Comparison of ENCODE assay signal across 10 mouse cellular contexts in the genomic region with DNA sequence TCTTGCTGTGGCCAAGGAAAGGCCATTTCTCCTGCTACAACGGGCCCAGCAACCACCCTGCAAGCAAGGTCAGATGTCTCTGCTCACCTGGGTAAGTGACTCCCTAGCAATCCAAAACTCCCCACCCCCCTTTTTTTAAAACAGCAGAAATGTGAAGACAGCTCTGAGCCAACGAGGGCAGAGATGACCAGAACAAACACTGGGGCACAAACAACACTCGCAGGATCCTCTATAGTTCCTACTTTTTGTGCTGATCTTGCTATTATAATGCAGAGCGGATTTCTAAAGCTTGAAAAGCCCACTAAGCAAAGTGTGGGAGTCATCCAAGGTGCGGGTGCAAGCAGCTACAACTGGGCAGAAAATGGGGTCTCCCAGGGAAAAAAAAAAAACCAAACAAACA. TPM values are rescaled to one million over a fixed set of nuclear protein-coding genes. Genes with fewer than 3 reads are reported as not detected.
DNase-seq lines count a peak whose midpoint lies in the region; ATAC-seq and TF ChIP-seq lines count a peak whose summit lies in the region.
"Had no signal": no experiment of that assay in that cellular context is flagged by ENCODE, and none has a peak within 500 bp of the region (broad histone marks: within the 10 kb centered on the region; RNA-seq: fewer than 3 reads in every experiment).

No protein-coding gene starts in this region.

- 0 out of 2 replicates have a peak, but pooled peaks cover 2% of the 10 kb centered on the region for H3K4me1 ChIP-seq in neural tube, embryonic 11.5 days (ENCODE audit: control insufficient read depth, insufficient read depth, low read length)
- peaks cover 83% of the 10 kb centered on the region for H3K4me1 ChIP-seq in liver, embryonic 11.5 days (replicated peaks; ENCODE audit: control insufficient read depth, insufficient read depth, low read length)
- peaks cover 16% of the 10 kb centered on the region for H3K4me1 ChIP-seq in stomach, embryonic 16.5 days (ENCODE audit: control insufficient read depth, insufficient read depth, low read length)

- peak overlapping the region; percentile 94; the same call in 1 of the 2 replicates for H3K9ac ChIP-seq in neural tube, embryonic 11.5 days (ENCODE audit: low read length)
- peak overlapping the region; percentile 97 for H3K9ac ChIP-seq in liver, embryonic 11.5 days (ENCODE audit: low read depth, low read length)
- H3K9ac ChIP-seq in stomach, embryonic 16.5 days (ENCODE audit: low read length), result peak overlapping the region; percentile 96

- H3K27me3 ChIP-seq in neural tube, embryonic 11.5 days (ENCODE audit: control insufficient read depth, insufficient read depth, low read length), result no peaks in the 10 kb centered on the region
- no peaks in the 10 kb centered on the region for H3K27me3 ChIP-seq in liver, embryonic 11.5 days (replicated peaks; ENCODE audit: control insufficient read depth, insufficient read depth, low read length)
- no peaks in the 10 kb centered on the region for H3K27me3 ChIP-seq in stomach, embryonic 16.5 days (ENCODE audit: control insufficient read depth, insufficient read depth, low read length)

- intact Hi-C loops in gastrocnemius, adult 2 months (cut with DNase I), result no loop called here

- no peak for TF ChIP-seq CTCF in gastrocnemius, adult 2 months (IDR thresholded peaks at IDR 0.05)

- no peak for ATAC-seq in neural tube, embryonic 11.5 days (ENCODE audit: insufficient read depth, low FRiP score, low TSS enrichment)
- ATAC-seq in liver, embryonic 11.5 days (replicated peaks; ENCODE audit: low FRiP score), result no peak
- ATAC-seq in stomach, embryonic 16.5 days (ENCODE audit: insufficient read depth, low FRiP score), result no peak

- DNase-seq in gastrocnemius, adult 2 months, result no peak
- no peak for DNase-seq in gastrocnemius, adult 8-10 months (ENCODE audit: low spot score in 2 of 2)
- DNase-seq in neural tube, embryonic 11.5 days (ENCODE audit: low spot score), result no peak
- no peak for DNase-seq in neural tube, embryonic 10.5 days (ENCODE audit: extremely low spot score, low spot score)
- no peak for DNase-seq in liver, embryonic 11.5 days (ENCODE audit: low spot score)
- no peak for DNase-seq in testis, postnatal 10 days (ENCODE audit: low spot score)
- DNase-seq in embryo, embryonic 10 days (ENCODE audit: low spot score), result no peak
- DNase-seq: adrenal gland, postnatal 36 days had no signal

- peak overlapping the region; percentile 84 for H3K4me2 ChIP-seq in neural tube, embryonic 11.5 days (ENCODE audit: low read depth)
- H3K4me2 ChIP-seq in liver, embryonic 11.5 days, result peak overlapping the region; percentile 97
- H3K4me2 ChIP-seq in stomach, embryonic 16.5 days (ENCODE audit: low read depth, low read length), result peak overlapping the region; percentile 94

- H3K4me3 ChIP-seq in gastrocnemius, adult 2 months, result peak overlapping the region; percentile 93
- H3K4me3 ChIP-seq in neural tube, embryonic 11.5 days (ENCODE audit: low read depth, low read length), result no peak overlapping the region
- peak overlapping the region; percentile 67 for H3K4me3 ChIP-seq in liver, embryonic 11.5 days (ENCODE audit: low read depth, low read length)
- peak overlapping the region; percentile 79 for H3K4me3 ChIP-seq in stomach, embryonic 16.5 days (replicated peaks; ENCODE audit: low read length)

- peak overlapping the region; percentile 99 for H3K27ac ChIP-seq in gastrocnemius, adult 2 months
- no peak overlapping the region for H3K27ac ChIP-seq in neural tube, embryonic 11.5 days (ENCODE audit: low read depth, low read length)
- H3K27ac ChIP-seq in liver, embryonic 11.5 days (ENCODE audit: low read depth, low read length), result peak overlapping the region; percentile 93
- H3K27ac ChIP-seq in stomach, embryonic 16.5 days (ENCODE audit: low read length), result peak overlapping the region; percentile 81; the same call in 1 of the 2 replicates

- no peaks in the 10 kb centered on the region for H3K36me3 ChIP-seq in neural tube, embryonic 11.5 days (ENCODE audit: control insufficient read depth, insufficient read depth, low read length)
- no peaks in the 10 kb centered on the region for H3K36me3 ChIP-seq in liver, embryonic 11.5 days (ENCODE audit: control insufficient read depth, insufficient read depth, low read length)
- H3K36me3 ChIP-seq in stomach, embryonic 16.5 days (ENCODE audit: control insufficient read depth, insufficient read depth, low read length), result no peaks in the 10 kb centered on the region

- 60% methylated on average over 5 of the region's 5 CpGs for WGBS in neural tube, embryonic 11.5 days
- WGBS in liver, embryonic 11.5 days, result 51% methylated on average over 5 of the region's 5 CpGs
- 60% methylated on average over 5 of the region's 5 CpGs for WGBS in stomach, embryonic 16.5 days

- H3K9me3 ChIP-seq in neural tube, embryonic 11.5 days (ENCODE audit: control insufficient read depth, low read length), result no peaks in the 10 kb centered on the region
- H3K9me3 ChIP-seq in liver, embryonic 11.5 days (ENCODE audit: control insufficient read depth, low read length), result no peaks in the 10 kb centered on the region
- H3K9me3 ChIP-seq in stomach, embryonic 16.5 days (replicated peaks; ENCODE audit: control insufficient read depth, low read length), result no peaks in the 10 kb centered on the region

RNA-seq across cellular contexts. Expression of a gene that starts 6.4 kb away (rescaled TPM):
- total RNA-seq in gastrocnemius, adult 2 months (2021), result 10 to 100 TPM; 26.5 to 41.2 TPM
- total RNA-seq in gastrocnemius, adult 8-10 months (2022), result 10 to 100 TPM; 20.9 to 28.6 (median 25.4) TPM
- 2.4 TPM in 2 replicates for polyA plus RNA-seq in neural tube, embryonic 11.5 days (2014; fragmentation: Nextera tagmentation; extraction: Ambion mirVana)
- 13.4 and 15.1 TPM in 2 replicates for polyA plus RNA-seq in liver, embryonic 11.5 days (2014; fragmentation: Nextera tagmentation; extraction: Ambion mirVana)
- 3.1 and 4.2 TPM in 2 replicates for polyA plus RNA-seq in stomach, embryonic 16.5 days (2015; fragmentation: Nextera tagmentation; extraction: Ambion mirVana)

RNA-seq across cellular contexts. Expression of a gene that starts 18.7 kb away (rescaled TPM):
- not detected for total RNA-seq in gastrocnemius, adult 2 months (2021)
- total RNA-seq in gastrocnemius, adult 8-10 months (2022), result not detected
- not detected in 2 replicates for polyA plus RNA-seq in neural tube, embryonic 11.5 days (2014; fragmentation: Nextera tagmentation; extraction: Ambion mirVana)
- polyA plus RNA-seq in liver, embryonic 11.5 days (2014; fragmentation: Nextera tagmentation; extraction: Ambion mirVana), result not detected in 2 replicates
- polyA plus RNA-seq in stomach, embryonic 16.5 days (2015; fragmentation: Nextera tagmentation; extraction: Ambion mirVana), result 11.4 and 11.5 TPM in 2 replicates
- total RNA-seq: adrenal gland, postnatal 36 days; granulocyte monocyte progenitor cell, adult 5-6 weeks had no signal

RNA-seq across cellular contexts. Expression of a gene that starts 19.9 kb away (rescaled TPM):
- 10 to 100 TPM; 48.7 to 69.6 TPM for total RNA-seq in gastrocnemius, adult 2 months (2021)
- total RNA-seq in gastrocnemius, adult 8-10 months (2022), result 10 to 100 TPM; 46.5 to 60.3 (median 57.4) TPM
- 141 and 142 TPM in 2 replicates for polyA plus RNA-seq in neural tube, embryonic 11.5 days (2014; fragmentation: Nextera tagmentation; extraction: Ambion mirVana)
- polyA plus RNA-seq in liver, embryonic 11.5 days (2014; fragmentation: Nextera tagmentation; extraction: Ambion mirVana), result 98.1 and 103 TPM in 2 replicates
- 107 and 114 TPM in 2 replicates for polyA plus RNA-seq in stomach, embryonic 16.5 days (2015; fragmentation: Nextera tagmentation; extraction: Ambion mirVana)

RNA-seq across cellular contexts. Expression of a gene that starts 34.0 kb away (rescaled TPM):
- total RNA-seq in gastrocnemius, adult 2 months (2021), result under 1 TPM; 0.15 to 0.33 TPM
- total RNA-seq in gastrocnemius, adult 8-10 months (2022), result under 1 TPM in 2 of 4 experiments, not detected in 2; 0.15 to 0.27 TPM
- 0.18 and 0.36 TPM in 2 replicates for polyA plus RNA-seq in neural tube, embryonic 11.5 days (2014; fragmentation: Nextera tagmentation; extraction: Ambion mirVana)
- polyA plus RNA-seq in liver, embryonic 11.5 days (2014; fragmentation: Nextera tagmentation; extraction: Ambion mirVana), result 1.5 and 1.6 TPM in 2 replicates
- polyA plus RNA-seq in stomach, embryonic 16.5 days (2015; fragmentation: Nextera tagmentation; extraction: Ambion mirVana), result 0.80 and 1.2 TPM in 2 replicates

RNA-seq across cellular contexts. Expression of a gene that starts 45.7 kb away (rescaled TPM):
- 1 to 10 TPM in 1 of 2 experiments, under 1 TPM in 1; 0.89 to 1.0 TPM for total RNA-seq in gastrocnemius, adult 2 months (2021)
- 1 to 10 TPM in 1 of 4 experiments, under 1 TPM in 3; 0.44 to 2.0 (median 0.64) TPM for total RNA-seq in gastrocnemius, adult 8-10 months (2022)
- polyA plus RNA-seq in neural tube, embryonic 11.5 days (2014; fragmentation: Nextera tagmentation; extraction: Ambion mirVana), result 7.7 and 8.4 TPM in 2 replicates
- 7.2 and 8.1 TPM in 2 replicates for polyA plus RNA-seq in liver, embryonic 11.5 days (2014; fragmentation: Nextera tagmentation; extraction: Ambion mirVana)
- polyA plus RNA-seq in stomach, embryonic 16.5 days (2015; fragmentation: Nextera tagmentation; extraction: Ambion mirVana), result 2.4 and 2.6 TPM in 2 replicates
